Mouse (Mus musculus) brain, adult 2 months (tissue): ENCODE data around the gene Xrcc2.

Experiments
- DNase-seq: peaks from one replicate; pipeline ENCODE4 v3.0.0; 2011; ENCODE audit warnings: low read depth, low spot score

Gene Xrcc2

DNA sequence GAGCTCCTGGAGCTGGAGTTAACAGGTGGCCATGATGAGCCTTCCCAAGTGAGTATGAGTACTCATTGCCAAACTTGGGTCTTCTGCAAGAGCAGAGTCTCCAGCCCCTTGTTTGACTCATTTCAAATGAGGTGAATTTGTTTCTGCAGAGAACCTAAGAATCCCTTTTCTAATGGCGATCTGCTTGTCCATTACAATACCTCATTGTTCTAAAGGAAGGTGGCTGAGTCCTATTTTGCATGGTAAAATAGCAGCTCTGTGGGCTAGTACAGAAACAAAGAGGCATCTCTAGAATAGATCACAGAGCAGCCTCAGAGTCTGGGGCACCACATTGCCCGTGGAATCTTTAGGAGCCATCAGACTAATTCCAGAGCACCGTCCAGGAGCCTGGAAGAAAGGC is 34.6 kb downstream of the Xrcc2 start:
- DNase-seq: no peak

DNA sequence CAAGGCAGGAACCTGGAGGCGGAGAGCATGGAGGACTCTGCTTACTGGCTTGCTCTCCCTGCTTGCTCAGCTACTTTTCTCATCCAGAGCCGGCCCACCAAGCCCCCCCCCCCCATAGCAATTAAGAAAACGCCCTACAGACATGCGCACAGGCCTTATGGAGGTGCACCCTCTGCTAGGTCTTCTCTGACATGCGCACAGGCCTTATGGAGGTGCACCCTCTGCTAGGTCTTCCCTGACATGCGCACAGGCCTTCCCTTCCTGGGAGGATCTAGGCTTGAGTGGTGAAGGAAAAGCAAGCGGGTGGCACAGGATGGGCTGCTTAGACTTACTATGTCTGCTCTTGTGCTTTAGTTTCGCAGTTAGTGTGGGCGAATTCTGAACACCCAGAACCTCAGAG is 37.3 kb downstream of the Xrcc2 start:
- DNase-seq: no peak

DNA sequence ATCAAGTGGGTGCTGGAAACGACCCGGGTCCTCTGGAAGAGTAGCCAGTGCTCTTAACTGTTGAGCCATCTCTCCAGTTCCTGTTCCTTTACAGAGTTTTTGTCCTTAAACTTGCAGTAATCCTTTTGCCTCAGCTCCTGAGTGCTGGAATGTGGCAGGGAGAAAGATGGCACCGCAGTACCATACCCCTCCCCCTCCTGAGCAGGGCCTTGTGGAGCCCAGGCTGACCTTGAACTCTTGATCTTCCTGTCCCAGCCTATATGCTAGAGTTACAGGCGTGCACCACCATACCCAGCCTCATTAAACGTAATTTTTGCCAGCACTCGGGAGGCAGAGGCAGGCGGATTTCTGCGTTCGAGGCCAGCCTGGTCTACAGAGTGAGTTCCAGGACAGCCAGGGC is 38.9 kb downstream of the Xrcc2 start:
- DNase-seq: no peak

GRCm38 (mm10) chr5:25666108-25666507 is 39.5 kb downstream of the Xrcc2 start:
- peak; percentile 36 for DNase-seq

GRCm38 (mm10) chr5:25665516-25665915 is 40.1 kb downstream of the Xrcc2 start:
- DNase-seq: no peak

GRCm38 (mm10) chr5:25663165-25663564 is 42.5 kb downstream of the Xrcc2 start:
- DNase-seq: no peak

DNA sequence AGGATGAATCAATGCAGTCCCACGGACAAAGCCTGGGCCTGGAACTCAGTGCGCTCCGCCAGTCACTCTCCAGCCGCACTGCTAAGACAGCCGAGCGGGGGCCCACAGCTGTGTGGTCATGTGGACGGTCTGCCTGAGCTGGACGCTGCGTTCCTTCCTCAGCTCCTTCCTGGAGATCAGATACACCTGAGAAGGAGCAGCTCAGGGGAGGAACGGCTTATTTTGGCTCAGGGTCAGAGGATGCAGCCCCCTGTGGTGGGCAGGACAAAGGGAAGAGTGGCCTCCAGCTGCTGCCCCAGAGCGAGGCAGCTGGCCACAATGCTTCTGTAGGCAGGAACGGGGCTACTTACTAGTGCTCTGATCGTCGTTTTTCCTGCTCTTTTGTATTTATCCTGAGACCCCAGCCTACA is 51.0 kb downstream of the Xrcc2 start:
- no peak for DNase-seq

DNA sequence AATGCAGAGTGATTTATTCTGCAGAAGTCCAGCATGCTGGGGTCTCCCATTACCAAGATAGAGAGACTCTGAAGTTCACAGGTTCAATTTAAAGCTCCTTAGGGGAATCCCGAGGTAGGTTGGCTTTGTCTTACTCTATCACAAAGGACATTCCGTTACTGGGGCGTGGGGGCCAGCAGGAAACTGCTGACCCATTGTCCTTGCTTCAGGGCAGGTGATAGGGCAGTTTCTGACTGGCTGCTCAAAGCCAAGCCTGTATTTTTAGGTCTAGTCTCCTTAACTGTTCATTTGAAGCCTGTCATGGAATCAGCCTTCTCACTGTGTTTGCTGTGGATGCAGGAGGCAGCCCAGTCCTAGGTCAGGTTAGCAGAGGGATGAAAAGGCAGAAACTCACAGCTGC is 52.2 kb downstream of the Xrcc2 start:
- DNase-seq: no peak

DNA sequence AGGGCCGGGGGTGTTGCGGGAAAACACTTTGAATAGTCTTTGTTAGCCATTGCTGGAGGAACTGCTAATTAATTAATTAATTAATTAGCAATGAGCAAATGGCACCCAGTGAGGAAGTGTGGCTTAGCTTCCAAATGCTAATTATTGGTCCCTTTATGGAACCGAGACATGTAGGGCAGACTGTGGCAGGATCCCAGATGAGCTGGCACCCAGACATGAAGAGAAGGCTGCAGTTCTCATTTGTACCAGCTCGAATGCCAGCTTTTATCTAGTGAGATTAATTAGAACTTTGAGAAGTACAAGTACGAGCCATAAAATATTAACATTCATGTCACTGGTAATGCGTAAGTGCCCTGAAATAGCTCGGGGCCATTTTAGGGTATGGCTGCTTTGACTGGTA is 53.2 kb downstream of the Xrcc2 start:
- peak; percentile 43 for DNase-seq

- peak; percentile 27 for DNase-seq
Observed at GRCm38 (mm10) chr5:25645661-25646364, 59.8 kb downstream of the Xrcc2 start.

DNA sequence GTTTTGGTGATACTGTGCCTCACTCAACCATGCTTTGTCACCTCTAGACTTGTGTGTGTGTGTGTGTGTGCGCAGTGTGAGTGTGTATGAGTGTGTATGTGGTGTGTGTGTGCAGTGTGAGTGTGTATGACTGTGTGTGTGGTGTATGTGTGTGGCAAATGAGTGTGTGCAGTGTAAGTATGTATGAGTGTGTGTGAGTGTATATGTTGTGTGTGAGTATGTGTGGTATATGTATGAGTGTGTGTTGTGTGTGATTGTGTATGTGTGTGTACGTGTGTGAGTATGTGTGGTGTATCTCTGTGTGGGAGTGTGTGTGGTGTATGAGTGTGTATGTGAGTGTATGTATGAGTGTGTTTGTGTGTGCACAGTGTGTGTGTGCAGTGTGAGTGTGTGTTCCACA is 61.1 kb downstream of the Xrcc2 start:
- DNase-seq: no peak

GRCm38 (mm10) chr5:25642741-25643140 is 62.9 kb downstream of the Xrcc2 start:
- no peak for DNase-seq
